Mouse (Mus musculus) intestine, embryonic 15.5 days (tissue): ENCODE data around the gene Hes1. TPM values are rescaled to one million over a fixed set of nuclear protein-coding genes. Genes with fewer than 3 reads are reported as not detected.

Source experiments
- ATAC-seq: fragments of 200-750 bp; cut with Nextera tagmentation; 2 replicates; pipeline ENCODE4 v1.8.0; 2017; ENCODE audit warnings: moderate TSS enrichment, moderate library complexity
- H3K27ac ChIP-seq: fragments of 300-500 bp; sonication (generic); 2 replicates; pipeline ENCODE4 v1.5.1; 2015; ENCODE audit warnings: mild to moderate bottlenecking, inconsistent platforms
- H3K27me3 ChIP-seq: fragments of 300-500 bp; sonication (generic); replicated peaks from 2 replicates; pipeline ENCODE4 v1.6.1; 2015; ENCODE audit warnings: inconsistent platforms
- H3K36me3 ChIP-seq: fragments of 300-500 bp; sonication (generic); 2 replicates; pipeline ENCODE4 v1.6.1; 2015; ENCODE audit warnings: inconsistent platforms
- H3K4me1 ChIP-seq: fragments of 300-500 bp; sonication (generic); replicated peaks from 2 replicates; pipeline ENCODE4 v1.6.1; 2015; ENCODE audit warnings: inconsistent platforms
- H3K4me2 ChIP-seq: fragments of 300-500 bp; sonication (generic); replicated peaks from 2 replicates; pipeline ENCODE4 v1.6.1; 2015; ENCODE audit warnings: mild to moderate bottlenecking, inconsistent platforms
- H3K4me3 ChIP-seq: fragments of 300-500 bp; sonication (generic); replicated peaks from 2 replicates; pipeline ENCODE4 v1.5.1; 2015; ENCODE audit warnings: inconsistent platforms
- H3K9ac ChIP-seq: fragments of 300-500 bp; sonication (generic); 2 replicates; pipeline ENCODE4 v1.6.1; 2015; ENCODE audit warnings: inconsistent platforms
- H3K9me3 ChIP-seq: fragments of 300-500 bp; sonication (generic); 2 replicates; pipeline ENCODE4 v1.6.1; 2016; ENCODE audit warnings: inconsistent platforms
- WGBS: fragments of 180-500 bp; shearing (Covaris S2); methylation state at CpG from one replicate; pipeline ENCODE4 v1.1.7; 2015; 5-methylcytosine and 5-hydroxymethylcytosine counted together
- polyA plus RNA-seq: library from polyadenylated mRNA; unstranded; fragments of >200 nt; fragmentation: Nextera tagmentation; extraction: Ambion mirVana; gene quantifications from 2 replicates; pipeline ENCODE4 v1.2.1, GENCODE M21; 2015

The Hes1 gene
- polyA plus RNA-seq, 1 experiment from 2014 or later: 67.4 TPM

GRCm38 (mm10) chr16:30111566-30111965, 47.4 kb downstream of the Hes1 start:
- H3K4me3 ChIP-seq: no peak overlapping the region
- H3K4me2 ChIP-seq: no peak overlapping the region
- no peaks in the 10 kb centered on the region for H3K9me3 ChIP-seq
- H3K27me3 ChIP-seq: no peaks in the 10 kb centered on the region
- peaks cover 11% of the 10 kb centered on the region for H3K4me1 ChIP-seq
- H3K36me3 ChIP-seq: no peaks in the 10 kb centered on the region
- no peak overlapping the region for H3K9ac ChIP-seq
- H3K27ac ChIP-seq: no peak overlapping the region
- WGBS: 39% methylated on average over 2 of the region's 2 CpGs
- ATAC-seq: 0 out of 2 replicates have a peak, but pooled peaks have one; percentile 37

- H3K9ac ChIP-seq: no peak overlapping the region
- WGBS: 8% methylated on average over 3 of the region's 3 CpGs
These were observed 49.0 kb downstream of the Hes1 start for GRCm38 (mm10) chr16:30113170-30113569.

GRCm38 (mm10) chr16:30113800-30114199, 49.6 kb downstream of the Hes1 start:
- H3K27ac ChIP-seq: no peak overlapping the region
- H3K36me3 ChIP-seq: no peaks in the 10 kb centered on the region
- no peak overlapping the region for H3K9ac ChIP-seq
- 47% methylated on average over 8 of the region's 8 CpGs for WGBS
- no peaks in the 10 kb centered on the region for H3K27me3 ChIP-seq
- no peak overlapping the region for H3K4me3 ChIP-seq
- ATAC-seq: 0 out of 2 replicates have a peak, but pooled peaks have one; percentile 20
- H3K9me3 ChIP-seq: no peaks in the 10 kb centered on the region
- H3K4me1 ChIP-seq: peaks cover 11% of the 10 kb centered on the region
- H3K4me2 ChIP-seq: no peak overlapping the region

More at GRCm38 (mm10) chr16:30113170-30113569, 49.0 kb downstream of the Hes1 start:
- no peak overlapping the region for H3K27ac ChIP-seq
- H3K27me3 ChIP-seq: no peaks in the 10 kb centered on the region
- peaks cover 11% of the 10 kb centered on the region for H3K4me1 ChIP-seq
- no peak overlapping the region for H3K4me2 ChIP-seq
- peak; percentile 61 for ATAC-seq
- H3K36me3 ChIP-seq: no peaks in the 10 kb centered on the region
- H3K4me3 ChIP-seq: no peak overlapping the region
- H3K9me3 ChIP-seq: no peaks in the 10 kb centered on the region

GRCm38 (mm10) chr16:30114451-30114850, 50.3 kb downstream of the Hes1 start:
- H3K36me3 ChIP-seq: no peaks in the 10 kb centered on the region
- ATAC-seq: no peak
- WGBS: 97% methylated on average over 1 of the region's 1 CpGs
- H3K4me2 ChIP-seq: no peak overlapping the region
- no peak overlapping the region for H3K4me3 ChIP-seq
- no peak overlapping the region for H3K27ac ChIP-seq
- H3K27me3 ChIP-seq: no peaks in the 10 kb centered on the region
- peaks cover 11% of the 10 kb centered on the region for H3K4me1 ChIP-seq
- no peak overlapping the region for H3K9ac ChIP-seq
- no peaks in the 10 kb centered on the region for H3K9me3 ChIP-seq

Other genes starting within 250 kb of the Hes1 start
- 0.19 and 0.20 TPM in 2 replicates for gene Cpn2, start 203.1 kb downstream of the Hes1 start, polyA plus RNA-seq
- 0.43 and 0.44 TPM in 2 replicates for gene Lrrc15, start 218.9 kb downstream of the Hes1 start, polyA plus RNA-seq
- 0.46 and 0.59 TPM in 2 replicates for gene Gp5, start 246.4 kb downstream of the Hes1 start, polyA plus RNA-seq